Mouse (Mus musculus): Measurements from ENCODE around the gene Zfyve1. TPM values are rescaled to one million over a fixed set of nuclear protein-coding genes. Genes with fewer than 3 reads are reported as not detected.
A peak's percentile ranks its signal among the peaks of the same experiment; 100 is the strongest.

Gene Zfyve1
- polyA plus RNA-seq, 1 experiment from 2014 or later, result 16.9 TPM

- H3K9ac ChIP-seq (ENCODE audit: low read depth, low read length), result no peak overlapping the region
- H3K4me3 ChIP-seq (ENCODE audit: low read length), result no peak overlapping the region
- H3K4me1 ChIP-seq (ENCODE audit: control insufficient read depth, insufficient read depth, low read length), result peaks cover 6% of the 10 kb centered on the region; the same call in 1 of the 2 replicates
- WGBS, result 6% methylated on average over 9 of the region's 9 CpGs
- ATAC-seq (ENCODE audit: low FRiP score, low TSS enrichment), result peak; percentile 30; the same call in 1 of the 2 replicates
- H3K4me2 ChIP-seq (replicated peaks; ENCODE audit: low read depth, low read length), result no peak overlapping the region
- H3K27ac ChIP-seq (ENCODE audit: low read depth, low read length), result no peak overlapping the region
- H3K27me3 ChIP-seq (ENCODE audit: control insufficient read depth, insufficient read depth, low read length), result no peaks in the 10 kb centered on the region
- H3K36me3 ChIP-seq (ENCODE audit: control insufficient read depth, insufficient read depth, low read length), result no peaks in the 10 kb centered on the region
- no peaks in the 10 kb centered on the region for H3K9me3 ChIP-seq (ENCODE audit: control insufficient read depth, low read length)
Measured at GRCm38 (mm10) chr12:83502190-83502589, 94.8 kb downstream of the Zfyve1 start.

- no peak for ATAC-seq (ENCODE audit: low FRiP score, low TSS enrichment)
- Histone ChIP-seq H3K27me3 (ENCODE audit: control insufficient read depth, insufficient read depth, low read length) (no peaks in the 10 kb centered on the region), H3K4me3 (ENCODE audit: low read length) (no peak overlapping the region), H3K27ac (ENCODE audit: low read depth, low read length) (no peak overlapping the region), H3K4me2 (replicated peaks; ENCODE audit: low read depth, low read length) (no peak overlapping the region), H3K36me3 (ENCODE audit: control insufficient read depth, insufficient read depth, low read length) (no peaks in the 10 kb centered on the region), H3K4me1 (ENCODE audit: control insufficient read depth, insufficient read depth, low read length) (peaks cover 6% of the 10 kb centered on the region; the same call in 1 of the 2 replicates), H3K9me3 (ENCODE audit: control insufficient read depth, low read length) (no peaks in the 10 kb centered on the region), H3K9ac (ENCODE audit: low read depth, low read length) (no peak overlapping the region)
- 54% methylated on average over 5 of the region's 5 CpGs for WGBS
Measured at GRCm38 (mm10) chr12:83499256-83499655, 97.8 kb downstream of the Zfyve1 start.

- ATAC-seq (ENCODE audit: low FRiP score, low TSS enrichment), result no peak
- WGBS, result 81% methylated on average over 3 of the region's 3 CpGs
- H3K27ac ChIP-seq (ENCODE audit: low read depth, low read length), result no peak overlapping the region
Measured at GRCm38 (mm10) chr12:83497959-83498358, 99.1 kb downstream of the Zfyve1 start.

GRCm38 (mm10) chr12:83496736-83497135 lies 100.3 kb downstream of the Zfyve1 start:
- no peak overlapping the region for H3K4me3 ChIP-seq (ENCODE audit: low read length)
- H3K27me3 ChIP-seq (ENCODE audit: control insufficient read depth, insufficient read depth, low read length), result no peaks in the 10 kb centered on the region
- H3K9ac ChIP-seq (ENCODE audit: low read depth, low read length), result no peak overlapping the region
- 90% methylated on average over 6 of the region's 6 CpGs for WGBS
- no peaks in the 10 kb centered on the region for H3K9me3 ChIP-seq (ENCODE audit: control insufficient read depth, low read length)
- H3K4me2 ChIP-seq (replicated peaks; ENCODE audit: low read depth, low read length), result no peak overlapping the region
- H3K36me3 ChIP-seq (ENCODE audit: control insufficient read depth, insufficient read depth, low read length), result no peaks in the 10 kb centered on the region
- no peak for ATAC-seq (ENCODE audit: low FRiP score, low TSS enrichment)
- peaks cover 6% of the 10 kb centered on the region; the same call in 1 of the 2 replicates for H3K4me1 ChIP-seq (ENCODE audit: control insufficient read depth, insufficient read depth, low read length)
- no peak overlapping the region for H3K27ac ChIP-seq (ENCODE audit: low read depth, low read length)

More at GRCm38 (mm10) chr12:83497959-83498358, 99.1 kb downstream of the Zfyve1 start:
- H3K9me3 ChIP-seq (ENCODE audit: control insufficient read depth, low read length), result no peaks in the 10 kb centered on the region
- H3K9ac ChIP-seq (ENCODE audit: low read depth, low read length), result no peak overlapping the region
- H3K4me1 ChIP-seq (ENCODE audit: control insufficient read depth, insufficient read depth, low read length), result peaks cover 6% of the 10 kb centered on the region; the same call in 1 of the 2 replicates
- no peaks in the 10 kb centered on the region for H3K27me3 ChIP-seq (ENCODE audit: control insufficient read depth, insufficient read depth, low read length)
- no peak overlapping the region for H3K4me2 ChIP-seq (replicated peaks; ENCODE audit: low read depth, low read length)
- no peaks in the 10 kb centered on the region for H3K36me3 ChIP-seq (ENCODE audit: control insufficient read depth, insufficient read depth, low read length)
- no peak overlapping the region for H3K4me3 ChIP-seq (ENCODE audit: low read length)

Other genes starting within 250 kb of the Zfyve1 start
- 14.5 and 15.5 TPM in 2 replicates for gene Dpf3, start 109.5 kb downstream of the Zfyve1 start, polyA plus RNA-seq (2014; fragmentation: Nextera tagmentation; extraction: Ambion mirVana)
- gene Dcaf4, start 76.8 kb downstream of the Zfyve1 start, polyA plus RNA-seq (2014; fragmentation: Nextera tagmentation; extraction: Ambion mirVana), result 27.4 and 28.1 TPM in 2 replicates
- 277 and 284 TPM in 2 replicates for gene Rbm25, start 34.0 kb upstream of the Zfyve1 start, polyA plus RNA-seq (2014; fragmentation: Nextera tagmentation; extraction: Ambion mirVana)
- 43.2 and 72.9 TPM in 2 replicates for gene Psen1, start 90.9 kb upstream of the Zfyve1 start, polyA plus RNA-seq (2014; fragmentation: Nextera tagmentation; extraction: Ambion mirVana)
- 0.31 and 0.53 TPM in 2 replicates for gene Papln, start 166.4 kb upstream of the Zfyve1 start, polyA plus RNA-seq (2014; fragmentation: Nextera tagmentation; extraction: Ambion mirVana)

Measured in kidney, embryonic 14.5 days (tissue).